Mouse (Mus musculus) gastrocnemius, postnatal 25 days (tissue): Measurements from ENCODE around the gene Khnyn. TPM values are rescaled to one million over a fixed set of nuclear protein-coding genes. Genes with fewer than 3 reads are reported as not detected.

Experiments used
- DNase-seq: peaks from one replicate; pipeline ENCODE4 v3.0.0; 2022
- total RNA-seq, 2 experiments: library from RNA; stranded (reverse); gene quantifications; 1 replicate in 1 of 2; 2 replicates in 1 of 2; pipeline ENCODE4 v1.2.3; 2021

The Khnyn gene
- total RNA-seq, 2 experiments from 2014 or later = 7.0 to 9.1 TPM

DNA sequence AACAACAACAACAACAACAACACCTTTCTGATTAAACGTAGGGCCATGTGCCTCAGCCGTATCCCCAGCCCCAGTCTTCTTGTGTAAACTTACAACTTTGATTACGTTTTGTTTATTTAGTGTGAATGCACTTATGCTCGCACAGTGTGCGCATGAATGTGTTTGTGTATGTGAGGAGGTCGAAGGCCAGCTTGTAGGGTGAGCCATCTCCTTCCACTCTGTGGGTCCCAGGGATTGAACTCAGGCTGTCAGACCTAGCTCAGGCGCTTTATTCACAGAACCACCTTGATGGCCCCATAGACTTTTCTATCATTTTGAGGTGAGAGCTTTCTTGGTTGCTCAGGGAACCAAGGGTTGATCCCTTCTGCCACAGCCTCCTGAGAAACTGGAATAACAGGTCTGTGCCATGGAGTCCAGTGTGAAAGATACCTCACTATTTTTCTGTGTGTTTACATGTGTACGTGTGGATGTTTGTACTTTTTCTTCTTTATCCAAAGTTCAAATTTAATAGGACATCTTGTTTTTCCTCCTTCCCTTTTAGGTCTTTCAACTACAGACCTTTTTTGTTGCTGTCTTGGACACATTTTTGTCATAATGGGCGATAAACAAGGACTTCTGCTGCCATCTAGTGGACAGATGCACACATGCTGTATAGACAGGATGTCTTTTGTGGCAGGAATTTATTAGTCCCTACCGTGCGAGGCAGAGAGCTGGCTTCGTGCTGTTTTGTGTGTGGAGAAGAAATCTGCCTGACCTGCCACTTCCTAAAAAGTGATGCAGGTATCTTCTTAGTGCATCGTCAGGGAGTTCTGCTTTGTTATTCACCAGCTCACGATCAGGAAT lies 33.7 kb downstream of the Khnyn start:
- DNase-seq = no peak

DNA sequence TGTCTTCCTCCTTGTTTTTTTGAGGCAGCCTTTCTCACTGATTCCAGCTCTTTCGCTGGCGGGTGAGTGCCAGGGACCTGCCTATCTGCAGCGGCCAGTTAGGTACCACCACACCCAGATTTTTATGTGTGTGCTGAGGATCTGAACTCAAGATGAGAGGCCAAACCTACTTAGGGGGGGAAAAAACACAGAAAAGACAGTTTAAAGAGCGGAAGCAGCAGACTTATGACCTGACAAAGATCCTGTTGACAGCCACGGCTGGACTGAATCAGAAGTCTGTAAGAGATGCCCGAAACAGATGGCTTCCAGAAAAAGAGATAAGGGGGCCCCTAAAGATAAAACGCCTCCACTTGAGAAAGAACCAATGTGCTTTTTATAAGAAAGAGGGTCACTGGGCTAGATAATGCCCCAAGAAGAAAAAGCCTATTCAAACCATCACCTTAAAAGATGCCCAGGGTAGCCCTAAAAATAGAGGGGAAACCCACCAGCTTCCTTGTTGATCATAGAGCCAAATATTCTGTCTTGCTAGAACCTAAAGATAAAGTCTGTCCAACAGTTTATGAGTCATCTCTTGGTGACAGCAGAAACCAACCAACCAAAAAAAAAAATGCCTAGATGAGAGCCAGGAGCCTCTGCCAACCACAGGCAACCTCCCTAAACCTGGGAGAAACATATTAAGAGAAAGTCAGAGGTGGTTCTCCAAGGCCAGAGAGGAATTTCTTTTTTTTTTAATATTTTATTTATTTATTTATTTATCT lies 37.9 kb downstream of the Khnyn start:
- DNase-seq = no peak

DNA sequence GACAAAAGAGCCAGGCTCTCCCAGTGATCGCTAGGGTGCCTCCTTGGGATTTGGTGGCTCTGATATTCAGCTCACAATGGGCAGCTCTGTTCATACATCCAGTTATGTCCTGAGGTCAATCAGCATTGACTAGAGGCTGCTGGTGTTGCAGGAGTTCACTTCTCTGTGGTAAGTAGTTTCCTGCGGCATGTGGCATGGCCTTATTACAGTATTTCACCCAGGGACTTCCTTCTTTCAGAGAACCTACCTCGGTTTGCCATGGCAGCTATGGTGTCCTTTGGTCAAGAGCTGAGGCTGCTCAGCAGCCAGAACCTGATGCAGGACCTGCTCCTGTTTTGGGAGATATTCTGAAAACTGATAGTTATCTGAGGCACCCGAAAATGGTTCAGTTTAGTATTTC lies 42.1 kb downstream of the Khnyn start:
- DNase-seq = no peak

DNA sequence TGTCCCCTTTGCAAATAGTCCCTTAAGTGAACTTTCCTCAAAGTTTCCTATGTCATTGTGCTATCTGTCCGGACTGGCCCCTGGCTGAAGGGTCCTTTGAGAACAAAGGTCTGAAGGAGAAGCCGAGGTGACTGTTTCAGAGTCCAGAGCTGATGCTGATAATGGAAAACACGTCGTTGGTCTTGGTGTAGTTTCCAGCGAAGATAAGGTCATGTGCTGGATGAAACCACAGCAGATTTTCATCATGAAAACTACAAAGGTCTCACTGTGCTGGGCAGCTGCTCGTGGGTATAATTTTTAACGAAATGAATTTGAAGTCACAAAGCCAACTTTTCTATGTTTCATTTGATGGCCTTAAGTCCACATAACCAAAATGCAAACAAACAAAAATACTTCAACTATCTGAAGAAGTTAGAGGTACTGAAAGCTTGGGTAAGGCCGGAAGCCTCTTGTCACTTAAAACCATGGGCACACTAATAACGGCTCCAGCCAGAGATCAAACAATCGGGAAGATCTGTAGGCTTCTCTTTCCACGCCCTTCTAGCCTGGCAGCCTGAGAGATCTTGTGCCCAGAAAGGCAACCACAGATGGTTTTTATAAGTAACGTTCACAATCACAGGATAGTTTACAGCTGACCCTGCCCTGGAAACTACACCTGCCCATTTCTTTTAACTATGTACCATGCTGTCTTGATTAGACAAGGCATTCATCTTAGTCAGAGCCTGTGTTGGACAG lies 44.7 kb downstream of the Khnyn start:
- no peak for DNase-seq

DNA sequence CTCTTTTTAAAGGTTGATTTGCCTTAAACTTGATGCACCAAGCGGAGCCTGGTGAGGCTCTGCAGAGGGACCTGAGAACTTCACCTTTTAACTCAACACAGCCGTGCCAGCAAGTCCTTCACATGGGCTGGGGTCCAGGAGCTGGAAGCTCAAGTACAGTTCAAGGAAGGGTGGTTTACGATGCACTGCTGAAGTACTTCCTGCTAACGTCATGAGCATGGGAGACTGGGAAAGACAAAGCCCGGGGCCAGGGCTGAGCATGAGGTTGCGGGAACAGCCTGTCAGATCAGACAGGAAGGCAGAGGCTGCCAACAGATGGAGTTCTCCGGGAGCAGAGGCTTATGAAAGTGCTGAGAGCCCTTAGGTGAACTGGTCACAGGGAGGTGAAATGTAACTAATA lies 48.8 kb downstream of the Khnyn start:
- DNase-seq = peak; percentile 37

DNA sequence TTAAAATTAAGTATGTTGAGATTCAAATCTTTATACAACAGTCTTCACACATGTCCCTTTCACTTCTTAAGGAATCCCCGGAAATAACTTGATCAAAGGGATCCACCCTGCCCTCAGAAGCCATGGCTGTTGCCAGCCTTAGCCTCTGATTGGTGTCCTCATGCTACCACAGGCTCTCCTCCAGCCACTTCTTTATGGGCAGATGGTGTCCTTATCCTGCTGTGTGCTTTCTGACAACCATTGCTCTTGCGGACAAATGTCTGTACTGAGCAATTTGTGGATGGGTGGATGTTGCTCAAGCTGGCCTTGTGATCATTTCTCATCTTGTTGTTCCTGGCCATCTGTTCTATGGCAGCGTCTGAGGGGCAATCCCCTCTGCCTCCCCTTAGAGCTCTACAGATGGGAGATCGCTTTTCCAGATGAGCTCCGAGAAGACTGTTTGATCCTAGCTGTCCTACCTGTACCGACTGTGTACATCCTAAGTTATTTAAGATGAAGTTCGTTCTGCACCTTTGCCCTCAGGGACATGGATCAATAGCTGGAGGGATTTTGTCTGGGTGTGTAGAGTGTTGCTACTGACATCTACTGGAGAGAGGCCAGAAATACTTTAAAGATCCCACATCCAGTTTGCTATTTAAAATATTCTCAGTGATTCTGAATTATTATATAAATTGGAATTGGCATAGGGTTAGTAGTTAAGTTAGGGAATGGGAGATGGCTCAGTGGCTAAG lies 55.5 kb downstream of the Khnyn start:
- DNase-seq = no peak

DNA sequence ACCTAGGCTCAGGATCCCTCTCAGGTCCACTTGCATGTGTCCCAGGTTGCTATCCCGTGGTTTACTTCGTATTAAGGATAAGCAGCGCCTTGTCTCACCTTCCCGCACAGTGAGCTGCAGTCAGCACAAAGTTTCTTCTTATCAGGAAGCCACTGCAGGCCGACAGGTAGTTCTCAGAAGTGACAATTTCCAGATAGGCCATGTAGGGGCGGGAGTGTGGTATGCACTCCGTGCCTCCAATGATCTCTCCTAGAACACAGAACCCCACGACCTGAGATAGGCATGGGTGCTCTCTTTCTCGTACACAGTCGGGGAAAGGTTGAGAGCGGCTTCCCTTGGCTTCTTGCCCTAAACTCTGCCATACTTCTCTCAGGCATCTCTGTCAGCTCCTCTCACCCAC lies 58.9 kb downstream of the Khnyn start:
- DNase-seq = no peak

DNA sequence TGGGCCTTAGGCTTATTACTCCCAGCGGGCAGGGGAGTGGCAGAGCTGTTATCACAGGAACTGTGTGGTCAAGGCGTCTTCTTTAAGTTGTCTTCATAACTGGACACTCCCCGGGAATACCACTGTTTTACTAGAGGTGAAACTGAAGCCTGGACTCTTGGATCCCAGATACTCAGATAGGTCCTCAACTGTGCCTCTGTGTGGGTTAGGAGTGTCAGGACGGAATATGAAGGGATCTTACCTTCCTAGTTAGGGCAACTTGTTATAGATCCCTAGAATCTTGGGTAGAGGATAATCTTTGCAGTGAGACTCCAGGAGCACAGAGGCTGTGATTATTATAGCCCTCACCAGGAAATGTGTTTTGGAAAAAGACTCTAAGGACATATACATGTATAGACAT lies 59.8 kb downstream of the Khnyn start, which contains the start of gene Cma1:
TSS of gene Cma1 (minus strand) at position 101 of the 400 bp plus-strand sequence.
- DNase-seq = no peak

DNA sequence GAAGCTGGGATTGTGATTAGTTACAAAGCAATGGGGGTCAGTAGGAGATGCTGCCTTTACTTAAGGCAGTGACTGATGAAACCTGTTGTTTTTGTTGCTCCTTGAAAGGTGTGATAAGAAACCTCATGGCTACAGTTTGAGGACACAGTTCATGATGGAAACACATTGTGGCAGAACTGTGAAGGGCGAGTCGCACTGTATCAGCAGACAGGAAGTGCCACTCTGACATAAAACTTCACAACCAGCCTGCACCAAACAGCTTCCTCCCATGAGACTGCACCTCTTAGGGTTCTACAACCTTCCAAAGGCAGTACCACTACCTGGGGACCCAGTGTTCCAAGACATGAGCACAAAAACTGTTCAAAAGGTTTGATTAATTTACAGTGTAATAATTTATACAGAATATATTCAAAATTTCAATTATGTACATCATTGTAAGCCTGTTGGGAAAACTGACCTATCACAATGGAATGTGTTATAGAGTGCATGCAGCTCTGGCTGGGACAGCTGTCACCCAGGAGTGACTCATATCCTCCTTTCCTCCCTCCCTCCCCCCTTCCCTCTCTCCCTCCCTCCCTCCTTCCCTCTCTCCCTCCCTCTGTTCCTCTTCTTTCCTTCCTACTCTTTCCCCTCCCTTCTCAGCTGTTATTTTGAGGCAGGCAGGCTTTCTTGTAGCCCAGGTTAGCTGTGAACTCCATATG lies 61.7 kb downstream of the Khnyn start:
- DNase-seq = no peak

Other genes with a start within 250 kb of the Khnyn start
- 10 to 100 TPM; 56.8 to 76.0 TPM for gene Ipo4, start 249.0 kb upstream of the Khnyn start, total RNA-seq
- 1 to 10 TPM in 1 of 2 experiments, under 1 TPM in 1; 0.72 to 1.2 TPM for gene Gm49378, start 247.1 kb upstream of the Khnyn start, total RNA-seq
- gene Tm9sf1, start 241.1 kb upstream of the Khnyn start, total RNA-seq = 10 to 100 TPM; 15.8 to 17.6 TPM
- gene Tssk4, start 234.8 kb upstream of the Khnyn start, total RNA-seq = under 1 TPM in 1 of 2 experiments, not detected in 1; 0.24 TPM
- 10 to 100 TPM; 15.0 to 17.3 TPM for gene Mdp1, start 224.4 kb upstream of the Khnyn start, total RNA-seq
- 1 to 10 TPM; 2.4 to 3.3 TPM for gene Gmpr2, start 213.0 kb upstream of the Khnyn start, total RNA-seq
- gene Nedd8, start 212.8 kb upstream of the Khnyn start, total RNA-seq = 100 to 1,000 TPM; 180 to 191 TPM
- 1 to 10 TPM; 7.5 to 8.2 TPM for gene Tinf2, start 203.1 kb upstream of the Khnyn start, total RNA-seq
- not detected for gene Tgm1, start 171.0 kb upstream of the Khnyn start, total RNA-seq
- gene Rabggta, start 162.7 kb upstream of the Khnyn start, total RNA-seq = 10 to 100 TPM; 10.3 TPM
- gene Dhrs1, start 139.3 kb upstream of the Khnyn start, total RNA-seq = 10 to 100 TPM; 29.4 to 32.7 TPM
- gene Nop9, start 139.3 kb upstream of the Khnyn start, total RNA-seq = 10 to 100 TPM; 11.3 to 12.0 TPM
- gene Cideb, start 126.5 kb upstream of the Khnyn start, total RNA-seq = not detected
- under 1 TPM in 1 of 2 experiments, not detected in 1; 0.10 TPM for gene Ltb4r2, start 123.5 kb upstream of the Khnyn start, total RNA-seq
- not detected for gene Ltb4r1, start 119.0 kb upstream of the Khnyn start, total RNA-seq
- 1 to 10 TPM; 6.4 to 6.5 TPM for gene Adcy4, start 100.9 kb upstream of the Khnyn start, total RNA-seq
- 1 to 10 TPM; 1.3 to 1.7 TPM for gene Ripk3, start 96.1 kb upstream of the Khnyn start, total RNA-seq
- gene Nfatc4, start 61.8 kb upstream of the Khnyn start, total RNA-seq = 1 to 10 TPM; 3.2 to 5.9 TPM
- gene Nynrin, start 30.9 kb upstream of the Khnyn start, total RNA-seq = 1 to 10 TPM; 2.6 to 4.1 TPM
- gene Cbln3, start 555 bp upstream of the Khnyn start, total RNA-seq = not detected
- gene Sdr39u1, start 15.3 kb downstream of the Khnyn start, total RNA-seq = 10 to 100 TPM; 95.7 to 98.1 TPM
- gene Cma1, start 59.7 kb downstream of the Khnyn start, total RNA-seq = 1 to 10 TPM; 2.7 to 4.1 TPM
- not detected for gene Cma2, start 66.0 kb downstream of the Khnyn start, total RNA-seq
- not detected for gene Mcpt1, start 133.0 kb downstream of the Khnyn start, total RNA-seq
- gene Mcpt9, start 145.5 kb downstream of the Khnyn start, total RNA-seq = not detected
- not detected for gene Mcpt2, start 157.1 kb downstream of the Khnyn start, total RNA-seq
- gene Mcpt4, start 177.4 kb downstream of the Khnyn start, total RNA-seq = 1 to 10 TPM; 2.7 to 5.8 TPM
- not detected for gene Mcpt8, start 200.3 kb downstream of the Khnyn start, total RNA-seq
- gene Ctsg, start 217.6 kb downstream of the Khnyn start, total RNA-seq = not detected
- gene Gzme, start 235.7 kb downstream of the Khnyn start, total RNA-seq = not detected
- not detected for gene Gzmd, start 247.7 kb downstream of the Khnyn start, total RNA-seq